Mouse (Mus musculus) liver, postnatal 0 days (tissue): Measurements from ENCODE around the gene Kyat3. TPM values are rescaled to one million over a fixed set of nuclear protein-coding genes. Genes with fewer than 3 reads are reported as not detected.

Experiments
- ATAC-seq: fragments of 200-750 bp; cut with Nextera tagmentation; 2 replicates; pipeline ENCODE4 v1.8.0; 2017; ENCODE audit warnings: mild to moderate bottlenecking, moderate library complexity
- DNase-seq: peaks from one replicate; pipeline ENCODE4 v3.0.0-alpha.2; 2016
- H3K27ac ChIP-seq: fragments of 300-500 bp; sonication (generic); 2 replicates; pipeline ENCODE4 v1.5.1; 2014; ENCODE audit warnings: antibody characterized with exemption, moderate library complexity, mild to moderate bottlenecking, low read depth
- H3K27me3 ChIP-seq: fragments of 300-500 bp; sonication (generic); 2 replicates; pipeline ENCODE4 v1.6.1; 2014; ENCODE audit warnings: low read length, control low read depth, mixed read lengths; ENCODE audit not compliant: insufficient read depth
- H3K36me3 ChIP-seq: fragments of 300-500 bp; sonication (generic); replicated peaks from 2 replicates; pipeline ENCODE4 v1.6.1; 2014; ENCODE audit warnings: mild to moderate bottlenecking, control low read depth, low read length, moderate library complexity, mixed read lengths; ENCODE audit not compliant: insufficient read depth
- H3K4me1 ChIP-seq: fragments of 300-500 bp; sonication (generic); 2 replicates; pipeline ENCODE4 v1.6.1; 2014; ENCODE audit warnings: antibody characterized with exemption, mild to moderate bottlenecking, control low read depth; ENCODE audit not compliant: insufficient read depth
- H3K4me2 ChIP-seq: fragments of 300-500 bp; sonication (generic); 2 replicates; pipeline ENCODE4 v1.6.1; 2014; ENCODE audit warnings: low read depth, mild to moderate bottlenecking, low read length, moderate library complexity, mixed read lengths
- H3K4me3 ChIP-seq: fragments of 300-500 bp; sonication (generic); 2 replicates; pipeline ENCODE4 v1.5.1; 2014; ENCODE audit warnings: low read depth, low read length
- H3K9ac ChIP-seq: fragments of 300-500 bp; sonication (generic); replicated peaks from 2 replicates; pipeline ENCODE4 v1.6.1; 2014; ENCODE audit warnings: mild to moderate bottlenecking, moderate library complexity
- H3K9me3 ChIP-seq: fragments of 300-500 bp; sonication (generic); 2 replicates; pipeline ENCODE4 v1.6.1; 2016; ENCODE audit warnings: mild to moderate bottlenecking, control low read depth, low read length, mixed read lengths
- CTCF ChIP-seq: sonication (generic); IDR thresholded peaks from 2 replicates; pipeline ENCODE4 v1.5.1; 2016; ENCODE audit warnings: antibody characterized with exemption, low read depth
- EP300 ChIP-seq: IDR thresholded peaks from 2 replicates; pipeline ENCODE4 v1.6.1; 2016; ENCODE audit warnings: antibody characterized with exemption, low read depth, mild to moderate bottlenecking
- WGBS: fragments of 180-500 bp; shearing (Covaris S2); extraction: QIAGEN DNeasy Blood & Tissue Kit; methylation state at CpG from one replicate; pipeline ENCODE4 v1.1.7; 2014; ENCODE audit not compliant: insufficient replicate concordance; 5-methylcytosine and 5-hydroxymethylcytosine counted together
- polyA plus RNA-seq: library from polyadenylated mRNA; unstranded; fragments of >200 nt; fragmentation: Nextera tagmentation; extraction: Ambion mirVana; gene quantifications from 2 replicates; pipeline ENCODE4 v1.2.1, GENCODE M21; 2015

The Kyat3 gene
- polyA plus RNA-seq, 1 experiment from 2014 or later = 186 TPM

- H3K9ac ChIP-seq = no peak overlapping the region
- no peak for ATAC-seq
- 73% methylated on average over 7 of the region's 7 CpGs for WGBS
Measured at GRCm38 (mm10) chr3:142758593-142758992, 57.7 kb downstream of the Kyat3 start.

GRCm38 (mm10) chr3:142760356-142760755, 59.5 kb downstream of the Kyat3 start:
- Histone ChIP-seq H3K27me3 (no peaks in the 10 kb centered on the region), H3K4me1 (peaks cover 4% of the 10 kb centered on the region; the same call in 1 of the 2 replicates), H3K9me3 (no peaks in the 10 kb centered on the region), H3K27ac (no peak overlapping the region), H3K36me3 (no peaks in the 10 kb centered on the region), H3K4me2 (no peak overlapping the region), H3K4me3 (no peak overlapping the region), H3K9ac (no peak overlapping the region)
- no peak for DNase-seq
- ATAC-seq = no peak
- 75% methylated on average over 6 of the region's 6 CpGs for WGBS
- no peak for TF ChIP-seq CTCF
- TF ChIP-seq EP300 = no peak

More at GRCm38 (mm10) chr3:142758593-142758992, 57.7 kb downstream of the Kyat3 start:
- Histone ChIP-seq H3K4me3 (no peak overlapping the region), H3K27me3 (no peaks in the 10 kb centered on the region), H3K9me3 (no peaks in the 10 kb centered on the region), H3K4me2 (no peak overlapping the region), H3K36me3 (no peaks in the 10 kb centered on the region), H3K27ac (no peak overlapping the region), H3K4me1 (no peaks in the 10 kb centered on the region)
- DNase-seq = no peak
- TF ChIP-seq CTCF (no peak), EP300 (no peak)

GRCm38 (mm10) chr3:142764995-142765777, 64.3 kb downstream of the Kyat3 start, which contains the start of gene Gtf2b:
Gene Gtf2b, plus strand, starts transcription at chr3:142765045.
- H3K4me2 ChIP-seq = peak within 1 kb of the TSS; percentile 78
- H3K9me3 ChIP-seq = no peaks in the 10 kb centered on the region
- H3K9ac ChIP-seq = peak within 1 kb of the TSS; percentile 96
- H3K27me3 ChIP-seq = no peaks in the 10 kb centered on the region
- peaks cover 30% of the 10 kb centered on the region for H3K4me1 ChIP-seq
- WGBS = under 1% methylated on average over 64 of the region's 64 CpGs
- peak; percentile 99 for ATAC-seq
- H3K36me3 ChIP-seq = no peaks in the 10 kb centered on the region
- TF ChIP-seq EP300 = peak; percentile 73
- TF ChIP-seq CTCF = no peak
- peak; percentile 96 for DNase-seq
- peak within 1 kb of the TSS; percentile 96 for H3K27ac ChIP-seq
- H3K4me3 ChIP-seq = peak within 1 kb of the TSS; percentile 96

DNA sequence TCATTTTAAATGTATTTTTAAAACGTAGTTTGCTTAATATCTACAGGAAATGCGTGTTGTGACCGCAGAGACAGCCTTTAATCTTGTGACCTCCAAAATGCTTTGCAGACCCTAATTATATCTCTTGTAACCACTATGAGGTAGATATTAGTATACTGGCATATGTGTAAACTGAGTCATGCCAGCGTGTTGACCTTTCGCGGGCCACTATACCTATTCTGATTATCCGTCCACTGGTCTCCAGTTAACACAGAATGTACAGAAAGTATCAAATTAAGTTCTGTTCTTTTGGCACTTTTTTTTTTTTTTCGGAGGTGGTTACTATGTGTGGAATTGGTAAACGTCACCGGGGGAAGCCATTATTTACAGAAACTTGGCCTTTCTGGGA, 64.9 kb downstream of the Kyat3 start:
- DNase-seq (no peak), ATAC-seq (no peak)
- H3K27me3 ChIP-seq = no peaks in the 10 kb centered on the region
- peak overlapping the region; percentile 96 for H3K4me3 ChIP-seq
- peaks cover 30% of the 10 kb centered on the region for H3K4me1 ChIP-seq
- no peaks in the 10 kb centered on the region for H3K9me3 ChIP-seq
- no peaks in the 10 kb centered on the region for H3K36me3 ChIP-seq
- TF ChIP-seq EP300 (no peak), CTCF (no peak)
- 9% methylated on average over 10 of the region's 10 CpGs for WGBS
- H3K4me2 ChIP-seq = peak overlapping the region; percentile 78
- peak overlapping the region; percentile 96 for H3K9ac ChIP-seq
- H3K27ac ChIP-seq = peak overlapping the region; percentile 96

DNA sequence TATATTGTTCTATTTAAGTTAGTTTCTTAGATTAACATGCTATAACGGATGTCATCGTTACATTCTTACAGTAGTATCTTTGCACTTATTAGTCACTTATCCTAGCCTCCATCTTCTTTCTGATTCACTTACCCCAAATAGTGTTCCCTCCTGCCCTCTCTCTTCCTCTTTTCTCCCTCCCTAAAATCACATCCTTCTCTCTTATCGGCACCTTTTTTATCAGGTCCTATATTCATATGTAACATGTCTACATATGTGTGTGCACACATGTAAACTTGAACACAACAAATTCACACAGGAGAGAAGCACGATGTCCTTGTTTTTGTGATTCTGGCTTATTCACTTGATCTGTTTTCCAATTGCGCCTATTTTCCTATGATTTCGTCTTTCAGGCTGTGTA, 67.6 kb downstream of the Kyat3 start:
- H3K27ac ChIP-seq = no peak overlapping the region
- H3K4me1 ChIP-seq = peaks cover 33% of the 10 kb centered on the region
- H3K36me3 ChIP-seq = peaks cover 16% of the 10 kb centered on the region
- TF ChIP-seq EP300 (no peak), CTCF (no peak)
- ATAC-seq = no peak
- WGBS = 85% methylated on average over 6 of the region's 6 CpGs
- H3K9ac ChIP-seq = no peak overlapping the region
- no peaks in the 10 kb centered on the region for H3K27me3 ChIP-seq
- H3K4me2 ChIP-seq = 0 out of 2 replicates have a peak overlapping the region, but pooled peaks have one; percentile 5
- DNase-seq = no peak
- H3K9me3 ChIP-seq = no peaks in the 10 kb centered on the region
- H3K4me3 ChIP-seq = no peak overlapping the region

GRCm38 (mm10) chr3:142770518-142770917, 69.7 kb downstream of the Kyat3 start:
- no peaks in the 10 kb centered on the region for H3K27me3 ChIP-seq
- H3K9ac ChIP-seq = no peak overlapping the region
- 44% methylated on average over 1 of the region's 1 CpGs for WGBS
- no peak for ATAC-seq
- no peak overlapping the region for H3K4me3 ChIP-seq
- no peak overlapping the region for H3K4me2 ChIP-seq
- H3K4me1 ChIP-seq = peaks cover 29% of the 10 kb centered on the region
- TF ChIP-seq EP300 = no peak
- TF ChIP-seq CTCF = no peak
- H3K9me3 ChIP-seq = no peaks in the 10 kb centered on the region
- DNase-seq = no peak
- H3K36me3 ChIP-seq = peaks cover 28% of the 10 kb centered on the region
- no peak overlapping the region for H3K27ac ChIP-seq
